14 mouse cellular contexts compared by ENCODE assay signal in the genomic region with DNA sequence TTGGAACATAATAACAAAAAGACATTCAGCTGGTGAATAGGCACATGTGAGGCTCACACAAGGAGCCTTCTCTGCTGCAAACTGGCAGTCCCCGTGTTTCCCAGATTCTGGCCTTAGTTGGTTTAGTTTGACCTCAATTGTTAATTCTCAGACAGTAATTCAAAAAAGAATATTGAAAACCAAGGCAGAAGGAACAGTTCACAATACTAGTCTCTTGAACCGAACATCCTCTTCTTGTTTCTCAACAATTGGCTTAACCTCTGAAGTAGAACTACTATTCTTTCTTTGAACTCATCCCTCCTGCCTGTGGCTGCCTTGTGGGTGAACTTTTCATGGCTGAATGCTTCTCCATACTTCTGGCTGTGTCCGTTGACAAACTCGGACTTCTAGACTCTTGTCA.
"Had no signal": no experiment of that assay in that cellular context is flagged by ENCODE, and none has a peak within 500 bp of the region (broad histone marks: within the 10 kb centered on the region; RNA-seq: fewer than 3 reads in every experiment).

No protein-coding gene starts in this region.

- DNase-seq: gastrocnemius, postnatal 14 days; gastrocnemius, postnatal 36 days; heart, adult 11 months; heart, adult 2 months; heart, postnatal 14 days; heart, postnatal 36 days; kidney, adult 11 months; kidney, adult 2 months; kidney, adult 9 months; kidney, postnatal 14 days; kidney, postnatal 36 days; layer of hippocampus, adult 9-11 months; layer of hippocampus, postnatal 36 days; left cerebral cortex, postnatal 4 days had no signal
